Mouse (Mus musculus): ENCODE measurements around the gene Cdkal1.
A peak's percentile ranks its signal among the peaks of the same experiment; 100 is the strongest.

Gene Cdkal1

GRCm38 (mm10) chr13:29808383-29808782 lies 47.1 kb downstream of the Cdkal1 start:
- DNase-seq, result no peak

GRCm38 (mm10) chr13:29807930-29808329 lies 47.5 kb downstream of the Cdkal1 start:
- DNase-seq, result no peak

- DNase-seq, result no peak
These were observed 48.6 kb downstream of the Cdkal1 start for GRCm38 (mm10) chr13:29806871-29807270.

GRCm38 (mm10) chr13:29805296-29805695 lies 50.2 kb downstream of the Cdkal1 start:
- DNase-seq, result no peak

- DNase-seq, result no peak
These were observed 51.4 kb downstream of the Cdkal1 start for GRCm38 (mm10) chr13:29804034-29804433.

- DNase-seq, result no peak
These were observed 52.8 kb downstream of the Cdkal1 start for GRCm38 (mm10) chr13:29802699-29803098.

- no peak for DNase-seq
These were observed 55.4 kb downstream of the Cdkal1 start for GRCm38 (mm10) chr13:29800078-29800477.

- DNase-seq, result no peak
These were observed 63.4 kb downstream of the Cdkal1 start for GRCm38 (mm10) chr13:29792112-29792511.

GRCm38 (mm10) chr13:29791439-29791838 lies 64.0 kb downstream of the Cdkal1 start:
- no peak for DNase-seq

GRCm38 (mm10) chr13:29786984-29787383 lies 68.5 kb downstream of the Cdkal1 start:
- DNase-seq, result no peak

- DNase-seq, result no peak
These were observed 70.6 kb downstream of the Cdkal1 start for GRCm38 (mm10) chr13:29784894-29785293.

GRCm38 (mm10) chr13:29781332-29781731 lies 74.1 kb downstream of the Cdkal1 start:
- DNase-seq, result no peak

GRCm38 (mm10) chr13:29780713-29781112 lies 74.8 kb downstream of the Cdkal1 start:
- peak; percentile 62 to 80 for DNase-seq

- DNase-seq, result no peak
These were observed 76.0 kb downstream of the Cdkal1 start for GRCm38 (mm10) chr13:29779519-29779918.

GRCm38 (mm10) chr13:29779116-29779515 lies 76.4 kb downstream of the Cdkal1 start:
- no peak for DNase-seq

GRCm38 (mm10) chr13:29778124-29778523 lies 77.3 kb downstream of the Cdkal1 start:
- no peak for DNase-seq

GRCm38 (mm10) chr13:29777225-29777624 lies 78.2 kb downstream of the Cdkal1 start:
- no peak for DNase-seq

- no peak for DNase-seq
These were observed 79.8 kb downstream of the Cdkal1 start for GRCm38 (mm10) chr13:29775603-29776230.

GRCm38 (mm10) chr13:29773563-29773962 lies 81.9 kb downstream of the Cdkal1 start:
- DNase-seq, result no peak

- no peak for DNase-seq
These were observed 82.5 kb downstream of the Cdkal1 start for GRCm38 (mm10) chr13:29772970-29773369.

- DNase-seq, result peak; percentile 63 to 81
These were observed 85.6 kb downstream of the Cdkal1 start for GRCm38 (mm10) chr13:29769647-29770436.

GRCm38 (mm10) chr13:29768104-29768503 lies 87.4 kb downstream of the Cdkal1 start:
- no peak for DNase-seq

GRCm38 (mm10) chr13:29767587-29767986 lies 87.9 kb downstream of the Cdkal1 start:
- DNase-seq, result no peak

- no peak for DNase-seq
These were observed 89.1 kb downstream of the Cdkal1 start for GRCm38 (mm10) chr13:29766377-29766776.
